Mouse (Mus musculus) cerebellum, adult 2 months (tissue): ENCODE data around the gene Tbxa2r.

ENCODE experiments used
- CTCF ChIP-seq: fragments of 200-500 bp; IDR thresholded peaks from 2 replicates; pipeline ENCODE4 v1.5.1; 2011; ENCODE audit warnings: low read depth, mild to moderate bottlenecking, control low read depth, low read length, moderate library complexity, borderline replicate concordance; ENCODE audit not compliant: insufficient read depth
- POLR2A ChIP-seq: fragments of 200-500 bp; IDR thresholded peaks from 2 replicates; pipeline ENCODE4 v1.6.1; 2011; ENCODE audit warnings: low read length, control low read depth, borderline replicate concordance; ENCODE audit not compliant: insufficient read depth

DNA sequence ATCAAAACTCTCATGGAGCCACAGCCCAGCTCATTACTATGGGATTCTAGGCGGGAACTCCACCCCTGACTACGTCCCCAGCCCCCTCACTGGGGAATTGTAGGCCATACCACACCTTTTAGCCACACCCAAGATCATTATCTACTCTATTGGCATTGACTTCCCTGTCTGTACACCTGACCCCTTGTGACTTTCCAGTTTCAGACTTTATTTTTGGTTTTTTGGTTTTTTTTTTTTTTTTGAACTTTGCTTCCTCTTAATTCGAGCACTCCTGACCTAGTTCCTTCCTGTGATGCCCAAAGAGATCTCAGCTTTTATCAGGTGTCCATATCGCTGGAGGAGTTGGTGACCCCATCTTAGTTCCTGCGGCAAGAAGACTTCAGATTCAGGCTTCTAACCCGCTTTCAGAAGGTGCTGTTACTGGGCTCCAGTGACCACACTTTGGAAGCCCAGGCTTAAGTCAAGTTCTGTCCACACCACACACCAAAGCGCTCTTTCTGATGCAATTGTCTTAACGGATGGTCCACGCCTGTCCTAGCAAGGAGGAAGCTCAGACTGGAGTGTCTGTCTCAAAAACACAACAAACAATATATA lies 36.9 kb upstream of the Tbxa2r start, which contains the start of gene Tjp3:
- no peak for TF ChIP-seq CTCF
- no peak for TF ChIP-seq POLR2A
